Comparison of ENCODE assay signal across 18 mouse cellular contexts in genomic region chr8:77133797-77134385, GRCm38 (mm10).
A peak's percentile ranks its signal among the peaks of the same experiment; 100 is the strongest.
DNase-seq lines count a peak whose midpoint lies in the region; ATAC-seq and TF ChIP-seq lines count a peak whose summit lies in the region.
"Had no signal": no experiment of that assay in that cellular context is flagged by ENCODE, and none has a peak within 500 bp of the region (broad histone marks: within the 10 kb centered on the region; RNA-seq: fewer than 3 reads in every experiment).

No protein-coding gene starts in this region.

- TF ChIP-seq CTCF in intestine, postnatal 0 days (IDR thresholded peaks at IDR 0.05; ENCODE audit: low read depth) = no peak

- H3K36me3 ChIP-seq in intestine, embryonic 14.5 days (ENCODE audit: control insufficient read depth, insufficient read depth, low read length) = no peaks in the 10 kb centered on the region
- no peaks in the 10 kb centered on the region for H3K36me3 ChIP-seq in intestine, postnatal 0 days (ENCODE audit: control insufficient read depth, insufficient read depth)
- H3K36me3 ChIP-seq in limb, embryonic 12.5 days = no peaks in the 10 kb centered on the region
- H3K36me3 ChIP-seq: hindbrain, embryonic 12.5 days; midbrain, embryonic 13.5 days; neural tube, embryonic 12.5 days had no signal

- H3K27me3 ChIP-seq in intestine, embryonic 14.5 days (replicated peaks; ENCODE audit: control insufficient read depth, insufficient read depth, low read length) = no peaks in the 10 kb centered on the region
- H3K27me3 ChIP-seq in intestine, postnatal 0 days (replicated peaks; ENCODE audit: control insufficient read depth, insufficient read depth, low read length) = no peaks in the 10 kb centered on the region
- no peaks in the 10 kb centered on the region for H3K27me3 ChIP-seq in limb, embryonic 12.5 days
- H3K27me3 ChIP-seq: forebrain, embryonic 13.5 days; hindbrain, embryonic 12.5 days; midbrain, embryonic 13.5 days; neural tube, embryonic 12.5 days had no signal

- no peak overlapping the region for H3K4me2 ChIP-seq in intestine, embryonic 14.5 days (ENCODE audit: low read length)
- no peak overlapping the region for H3K4me2 ChIP-seq in intestine, postnatal 0 days (replicated peaks; ENCODE audit: low read depth)
- no peak overlapping the region for H3K4me2 ChIP-seq in limb, embryonic 12.5 days
- H3K4me2 ChIP-seq: forebrain, embryonic 13.5 days; hindbrain, embryonic 12.5 days; midbrain, embryonic 13.5 days; neural tube, embryonic 12.5 days had no signal

- no peak overlapping the region for H3K4me3 ChIP-seq in intestine, embryonic 14.5 days (ENCODE audit: low read depth, low read length)
- H3K4me3 ChIP-seq in intestine, postnatal 0 days (ENCODE audit: low read depth, low read length) = no peak overlapping the region
- no peak overlapping the region for H3K4me3 ChIP-seq in limb, embryonic 12.5 days (replicated peaks)
- H3K4me3 ChIP-seq: forebrain, embryonic 13.5 days; hindbrain, embryonic 12.5 days; midbrain, embryonic 13.5 days; neural tube, embryonic 12.5 days had no signal

- 0 out of 2 replicates have a peak, but pooled peaks cover 2% of the 10 kb centered on the region for H3K9me3 ChIP-seq in intestine, embryonic 14.5 days (ENCODE audit: control insufficient read depth, low read length)
- H3K9me3 ChIP-seq in intestine, postnatal 0 days (ENCODE audit: control insufficient read depth) = 0 out of 2 replicates have a peak, but pooled peaks cover 6% of the 10 kb centered on the region
- H3K9me3 ChIP-seq in limb, embryonic 12.5 days = peaks cover 7% of the 10 kb centered on the region
- H3K9me3 ChIP-seq: forebrain, embryonic 13.5 days; midbrain, embryonic 13.5 days had no signal

- no peak for DNase-seq in cerebellum, adult 11 months
- no peak for DNase-seq in intestine, embryonic 14.5 days (ENCODE audit: low spot score)
- DNase-seq in 3T3-L1 (ENCODE audit: low read depth, low spot score) = peak; percentile 11
- no peak for DNase-seq in frontal cortex, postnatal 36 days (ENCODE audit: low spot score in 2 of 2)
- no peak for DNase-seq in frontal cortex, adult 2 months (ENCODE audit: extremely low spot score in 1 of 2, low spot score in 1 of 2)
- DNase-seq: adrenal gland, postnatal 14 days; cerebellum, postnatal 14 days; layer of hippocampus, adult 9-11 months; liver, postnatal 0 days; lung, postnatal 4 days; right cerebral cortex, postnatal 25 days had no signal

- WGBS in intestine, embryonic 14.5 days = 32% methylated on average over 7 of the region's 7 CpGs
- WGBS in intestine, postnatal 0 days = 21% methylated on average over 7 of the region's 7 CpGs
- 41% methylated on average over 7 of the region's 7 CpGs for WGBS in limb, embryonic 12.5 days

- no peak overlapping the region for H3K27ac ChIP-seq in intestine, embryonic 14.5 days (ENCODE audit: low read depth)
- no peak overlapping the region for H3K27ac ChIP-seq in intestine, postnatal 0 days (ENCODE audit: low read depth, low read length)
- H3K27ac ChIP-seq in limb, embryonic 12.5 days = no peak overlapping the region
- H3K27ac ChIP-seq: forebrain, embryonic 13.5 days; hindbrain, embryonic 12.5 days; midbrain, embryonic 13.5 days; neural tube, embryonic 12.5 days had no signal

- no peaks in the 10 kb centered on the region for H3K4me1 ChIP-seq in intestine, embryonic 14.5 days (replicated peaks; ENCODE audit: control insufficient read depth, insufficient read depth, low read length)
- no peaks in the 10 kb centered on the region; the same call in 1 of the 2 replicates for H3K4me1 ChIP-seq in intestine, postnatal 0 days (replicated peaks; ENCODE audit: control insufficient read depth, insufficient read depth, low read length)
- peaks cover 12% of the 10 kb centered on the region for H3K4me1 ChIP-seq in limb, embryonic 12.5 days (replicated peaks)
- H3K4me1 ChIP-seq: forebrain, embryonic 13.5 days; hindbrain, embryonic 12.5 days; midbrain, embryonic 13.5 days; neural tube, embryonic 12.5 days had no signal

- 0 out of 2 replicates have a peak, but pooled peaks have one; percentile 13 for ATAC-seq in cerebellum, adult (ENCODE audit: insufficient number of reproducible peaks, low FRiP score, low TSS enrichment)
- peak; percentile 62 for ATAC-seq in intestine, embryonic 14.5 days (replicated peaks; ENCODE audit: low FRiP score, low TSS enrichment, low read depth)
- ATAC-seq in intestine, postnatal 0 days = no peak
- ATAC-seq in limb, embryonic 12.5 days (ENCODE audit: insufficient number of reproducible peaks, insufficient read depth, low FRiP score, low TSS enrichment, low read depth) = peak; percentile 47; the same call in 1 of the 2 replicates
- ATAC-seq: forebrain, embryonic 13.5 days; liver, postnatal 0 days; midbrain, embryonic 13.5 days had no signal

- H3K9ac ChIP-seq in intestine, embryonic 14.5 days (ENCODE audit: low read length) = no peak overlapping the region
- no peak overlapping the region for H3K9ac ChIP-seq in intestine, postnatal 0 days (ENCODE audit: low read depth, low read length)
- H3K9ac ChIP-seq in limb, embryonic 12.5 days (replicated peaks) = no peak overlapping the region
- H3K9ac ChIP-seq: forebrain, embryonic 13.5 days; hindbrain, embryonic 12.5 days; liver, postnatal 0 days; midbrain, embryonic 13.5 days; neural tube, embryonic 12.5 days had no signal
